Mouse (Mus musculus) MEL (cell line): ENCODE measurements around the gene Tent4a. TPM values are rescaled to one million over a fixed set of nuclear protein-coding genes. Genes with fewer than 3 reads are reported as not detected.

ENCODE experiments used
- DNase-seq: peaks from one replicate; pipeline ENCODE4 v3.0.0; 2011; ENCODE audit warnings: low read depth, low spot score
- H3K27ac ChIP-seq: 2 replicates; pipeline ENCODE4 v1.5.1; 2012; ENCODE audit warnings: low read depth, mild to moderate bottlenecking, control low read depth, low read length, moderate library complexity; ENCODE audit not compliant: control insufficient read depth
- H3K27me3 ChIP-seq, 2 experiments: fragments of 150-350 bp in 1 of 2; sonication (generic) in 1 of 2; 2 replicates each; pipeline ENCODE4 v1.6.1; 2012; ENCODE audit warnings: low read length in 2 of 2, mild to moderate bottlenecking in 2 of 2, improper control_type of control experiment in 1 of 2, moderate library complexity in 1 of 2; ENCODE audit not compliant: insufficient read depth in 2 of 2, control insufficient read depth in 1 of 2
- H3K36me3 ChIP-seq, 2 experiments: 2 replicates each; pipeline ENCODE4 v1.6.1; 2012 to 2014; ENCODE audit warnings: low read length in 2 of 2, improper control_type of control experiment in 1 of 2, inconsistent platforms in 1 of 2, mild to moderate bottlenecking in 1 of 2; ENCODE audit not compliant: insufficient read depth in 2 of 2, control insufficient read depth in 1 of 2
- H3K4me1 ChIP-seq, 2 experiments: fragments of 150-350 bp in 1 of 2; sonication (generic) in 1 of 2; 2 replicates each; pipeline ENCODE4 v1.6.1; 2012; ENCODE audit warnings: low read length in 2 of 2, improper control_type of control experiment in 1 of 2, mild to moderate bottlenecking in 1 of 2; ENCODE audit not compliant: insufficient read depth in 2 of 2, control insufficient read depth in 1 of 2
- H3K4me3 ChIP-seq, 2 experiments: fragments of 150-350 bp in 1 of 2; sonication (generic) in 1 of 2; 2 replicates each; pipeline ENCODE4 v1.5.1; 2012; ENCODE audit warnings: low read depth in 2 of 2, low read length in 2 of 2, mild to moderate bottlenecking in 2 of 2, moderate library complexity in 2 of 2, control low read depth in 1 of 2, improper control_type of control experiment in 1 of 2; ENCODE audit not compliant: control insufficient read depth in 1 of 2, insufficient read depth in 1 of 2
- H3K79me2 ChIP-seq: 2 replicates; pipeline ENCODE4 v1.6.1; 2012; ENCODE audit warnings: mild to moderate bottlenecking, low read length, moderate library complexity; ENCODE audit not compliant: control insufficient read depth, poor library complexity, insufficient read depth
- H3K9ac ChIP-seq: 2 replicates; pipeline ENCODE4 v1.6.1; 2012; ENCODE audit warnings: low read depth, mild to moderate bottlenecking, control low read depth, low read length, moderate library complexity; ENCODE audit not compliant: control insufficient read depth, poor library complexity, severe bottlenecking
- H3K9me3 ChIP-seq: fragments of 150-350 bp; sonication (generic); replicated peaks from 2 replicates; pipeline ENCODE4 v1.6.1; 2012; ENCODE audit warnings: mild to moderate bottlenecking, low read length, improper control_type of control experiment, moderate library complexity; ENCODE audit not compliant: insufficient read depth
- BHLHE40 ChIP-seq: IDR thresholded peaks from 2 replicates; pipeline ENCODE4 v1.6.1; 2012; ENCODE audit warnings: low read depth, mild to moderate bottlenecking, inconsistent platforms, low read length, improper control_type of control experiment, borderline replicate concordance
- CHD1 ChIP-seq: IDR thresholded peaks from 2 replicates; pipeline ENCODE4 v1.6.1; 2012; ENCODE audit warnings: low read depth, mild to moderate bottlenecking, inconsistent platforms, low read length, improper control_type of control experiment
- E2F4 ChIP-seq: IDR thresholded peaks from 2 replicates; pipeline ENCODE4 v1.6.1; 2011; ENCODE audit warnings: low read depth, low read length, improper control_type of control experiment, borderline replicate concordance
- ELF1 ChIP-seq: IDR thresholded peaks from 2 replicates; pipeline ENCODE4 v1.6.1; 2014; ENCODE audit warnings: low read depth, mild to moderate bottlenecking, inconsistent platforms, low read length, improper control_type of control experiment, moderate library complexity
- ETS1 ChIP-seq: IDR thresholded peaks from 2 replicates; pipeline ENCODE4 v1.6.1; 2012; ENCODE audit warnings: low read depth, mild to moderate bottlenecking, inconsistent platforms, low read length, improper control_type of control experiment, moderate library complexity
- GATA1 ChIP-seq: IDR thresholded peaks from 2 replicates; pipeline ENCODE4 v1.6.1; 2011; ENCODE audit warnings: low read depth, low read length, improper control_type of control experiment
- HCFC1 ChIP-seq: IDR thresholded peaks from 2 replicates; pipeline ENCODE4 v1.6.1; 2012; ENCODE audit warnings: low read depth, mild to moderate bottlenecking, inconsistent platforms, low read length, improper control_type of control experiment, moderate library complexity
- MAFK ChIP-seq: IDR thresholded peaks from 2 replicates; pipeline ENCODE4 v1.6.1; 2011; ENCODE audit warnings: low read depth, mild to moderate bottlenecking, low read length, improper control_type of control experiment, borderline replicate concordance
- MAX ChIP-seq: IDR thresholded peaks from 2 replicates; pipeline ENCODE4 v1.6.1; 2011; ENCODE audit warnings: low read length, improper control_type of control experiment
- MAZ ChIP-seq: IDR thresholded peaks from 2 replicates; pipeline ENCODE4 v1.6.1; 2012; ENCODE audit warnings: low read depth, mild to moderate bottlenecking, inconsistent platforms, low read length, improper control_type of control experiment
- MEF2A ChIP-seq: IDR thresholded peaks from 2 replicates; pipeline ENCODE4 v1.6.1; 2014; ENCODE audit warnings: low read depth, mild to moderate bottlenecking, inconsistent platforms, low read length, improper control_type of control experiment; ENCODE audit not compliant: poor library complexity, insufficient replicate concordance, severe bottlenecking; ENCODE audit errors: extremely low read depth
- MXI1 ChIP-seq: IDR thresholded peaks from 2 replicates; pipeline ENCODE4 v1.6.1; 2011; ENCODE audit warnings: mild to moderate bottlenecking, low read depth, low read length, improper control_type of control experiment
- MYB ChIP-seq: IDR thresholded peaks from 2 replicates; pipeline ENCODE4 v1.6.1; 2011; ENCODE audit warnings: mild to moderate bottlenecking, low read depth, low read length, improper control_type of control experiment
- MYC ChIP-seq: IDR thresholded peaks from 2 replicates; pipeline ENCODE4 v1.6.1; 2011; ENCODE audit warnings: low read depth, mild to moderate bottlenecking, low read length, improper control_type of control experiment, moderate library complexity
- POLR2A ChIP-seq, 2 experiments: IDR thresholded peaks; 2 replicates each; pipeline ENCODE4 v1.6.1; 2011 to 2012; ENCODE audit warnings: low read length in 2 of 2, mild to moderate bottlenecking in 2 of 2, control low read depth in 1 of 2, improper control_type of control experiment in 1 of 2, low read depth in 1 of 2, moderate library complexity in 1 of 2; ENCODE audit not compliant: control insufficient read depth in 1 of 2, insufficient read depth in 1 of 2, poor library complexity in 1 of 2
- POLR2AphosphoS2 ChIP-seq: IDR thresholded peaks from 2 replicates; pipeline ENCODE4 v1.6.1; 2011; ENCODE audit warnings: low read length, improper control_type of control experiment
- POLR2AphosphoS5 ChIP-seq: IDR thresholded peaks from 2 replicates; pipeline ENCODE4 v1.6.1; 2012; ENCODE audit warnings: low read depth, borderline replicate concordance, mild to moderate bottlenecking, inconsistent platforms, low read length, moderate library complexity, mixed read lengths
- SIN3A ChIP-seq: IDR thresholded peaks from 2 replicates; pipeline ENCODE4 v1.6.1; 2012; ENCODE audit warnings: low read length, improper control_type of control experiment, inconsistent platforms
- SMC3 ChIP-seq: IDR thresholded peaks from 2 replicates; pipeline ENCODE4 v1.6.1; 2011; ENCODE audit warnings: low read depth, low read length, improper control_type of control experiment
- TBP ChIP-seq: IDR thresholded peaks from 2 replicates; pipeline ENCODE4 v1.8.0; 2011; ENCODE audit warnings: low read depth, low read length, improper control_type of control experiment
- TCF12 ChIP-seq: IDR thresholded peaks from 2 replicates; pipeline ENCODE4 v1.6.1; 2014; ENCODE audit warnings: low read depth, mild to moderate bottlenecking, inconsistent platforms, low read length, improper control_type of control experiment, moderate library complexity
- UBTF ChIP-seq: IDR thresholded peaks from 2 replicates; pipeline ENCODE4 v1.6.1; 2012; ENCODE audit warnings: low read depth, mild to moderate bottlenecking, inconsistent platforms, low read length, improper control_type of control experiment, moderate library complexity, borderline replicate concordance; ENCODE audit not compliant: insufficient read depth
- ZC3H11A ChIP-seq: IDR thresholded peaks from 2 replicates; pipeline ENCODE4 v1.6.1; 2012; ENCODE audit warnings: low read depth, mild to moderate bottlenecking, inconsistent platforms, low read length, improper control_type of control experiment
- ZMIZ1 ChIP-seq: IDR thresholded peaks from 2 replicates; pipeline ENCODE4 v1.6.1; 2012; ENCODE audit warnings: low read depth, mild to moderate bottlenecking, inconsistent platforms, low read length, improper control_type of control experiment, moderate library complexity
- polyA plus RNA-seq, 2 experiments: library from polyadenylated mRNA; stranded (reverse) in 1 of 2; unstranded in 1 of 2; fragments of >175 nt in 1 of 2; fragments of >200 nt in 1 of 2; gene quantifications; 2 replicates each; pipeline versions ENCODE4 v1.2.1 to v1.2.4; 2012; ENCODE audit warnings: low replicate concordance in 2 of 2, low read depth in 1 of 2; ENCODE audit not compliant: insufficient read length in 2 of 2, insufficient read depth in 1 of 2, missing spikeins in 1 of 2
- total RNA-seq: library from RNA; depleted of rRNA; stranded (reverse); fragments of 300-350 nt; gene quantifications from 2 replicates; pipeline ENCODE4 v1.2.3, GENCODE M21; 2012

Tent4a gene
- total and polyA plus RNA-seq, 3 experiments = 12.2 to 18.4 TPM; not detected in 1

DNA sequence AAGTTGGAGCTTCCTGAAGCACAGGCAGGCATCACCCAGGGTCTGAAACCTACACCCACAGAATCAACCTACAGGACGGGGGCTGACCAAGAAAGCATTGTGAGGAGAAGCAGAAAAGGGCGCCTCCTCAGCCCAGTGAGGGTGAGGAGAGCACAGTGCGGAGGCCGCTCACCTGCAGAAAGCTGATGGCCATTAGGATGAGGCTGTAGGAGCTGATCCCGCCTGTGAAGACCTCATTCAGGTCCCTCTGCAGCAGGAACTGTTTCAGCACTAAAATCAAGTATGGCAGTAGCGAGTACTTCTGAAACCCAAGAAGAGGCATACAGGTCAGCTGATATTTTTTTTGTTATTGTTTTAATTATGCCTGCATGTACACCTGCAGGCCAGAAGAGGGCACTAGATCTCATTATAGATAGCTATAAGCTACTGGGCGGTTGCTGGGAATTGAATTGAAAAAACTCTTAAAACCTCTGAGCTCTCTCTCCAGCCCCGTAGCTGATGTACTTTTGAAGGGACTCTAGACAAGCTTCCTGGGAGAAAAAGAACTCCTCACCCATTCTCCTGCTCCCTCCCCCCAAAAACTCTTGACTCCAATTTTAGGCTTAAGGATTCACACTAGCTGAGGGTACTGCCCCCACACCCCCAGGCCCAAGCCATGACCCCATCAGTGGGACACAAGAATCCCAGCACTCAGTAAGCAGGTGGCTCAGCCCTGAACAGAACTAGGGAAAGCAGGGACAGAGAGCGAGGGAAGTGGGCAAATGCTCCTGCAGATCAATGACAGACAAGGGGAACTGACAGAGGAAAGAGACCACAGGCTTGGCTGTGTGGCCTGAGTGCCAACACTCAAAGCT lies 24.8 kb downstream of the Tent4a start (continued):
- TF ChIP-seq UBTF = no peak
- no peak for TF ChIP-seq SIN3A
- TF ChIP-seq HCFC1 = no peak
- TF ChIP-seq MAX = no peak
- 0 out of 2 replicates have a peak, but pooled peaks have one; percentile 25 for TF ChIP-seq GATA1
- no peak for TF ChIP-seq E2F4
- TF ChIP-seq MAFK = no peak
- no peak for TF ChIP-seq POLR2AphosphoS2
- no peak for TF ChIP-seq MYB
- TF ChIP-seq POLR2AphosphoS5 = no peak
- TF ChIP-seq MEF2A = no peak
- peak; percentile 38; the same call in 1 of the 2 replicates for TF ChIP-seq SMC3
- no peak for TF ChIP-seq ZC3H11A
- no peak for TF ChIP-seq ETS1
- no peak for TF ChIP-seq CHD1
- TF ChIP-seq MAZ = no peak
- TF ChIP-seq TCF12 = no peak
- TF ChIP-seq TBP = no peak
- TF ChIP-seq ELF1 = no peak
- no peak for TF ChIP-seq MXI1
- no peak for TF ChIP-seq ZMIZ1

DNA sequence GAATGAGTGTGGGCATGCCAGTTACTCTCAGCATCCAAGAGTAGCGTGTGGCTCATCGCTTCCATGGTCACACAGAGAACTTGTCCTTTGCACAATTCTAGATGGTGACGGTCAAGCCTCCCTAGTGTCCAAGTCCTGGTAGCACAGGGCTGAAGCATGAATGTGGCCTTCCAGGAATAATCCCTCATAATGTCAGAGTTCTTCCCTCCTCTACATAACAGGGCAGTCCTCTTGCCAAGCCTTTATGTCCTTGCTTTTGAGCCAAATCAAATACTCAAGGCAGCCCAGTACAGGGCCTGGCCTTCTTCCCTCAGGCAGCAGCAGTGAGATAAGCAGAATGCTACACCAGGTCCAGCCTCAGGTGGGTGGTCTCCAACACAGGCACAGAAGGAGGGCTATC lies 26.8 kb downstream of the Tent4a start:
- Histone ChIP-seq H3K79me2 (no peaks in the 10 kb centered on the region), H3K27me3 (no peaks in the 10 kb centered on the region), H3K9me3 (no peaks in the 10 kb centered on the region), H3K4me1 (peaks cover 15 to 25% of the 10 kb centered on the region in 2 experiments), H3K4me3 (no peak overlapping the region), H3K9ac (no peak overlapping the region), H3K36me3 (peaks cover 15 to 27% of the 10 kb centered on the region in 2 experiments), H3K27ac (no peak overlapping the region)
- DNase-seq = no peak
- TF ChIP-seq GATA1 = no peak
- TF ChIP-seq BHLHE40 = no peak
- TF ChIP-seq POLR2A (IDR thresholded peaks at IDR 0.05; ENCODE audit: control insufficient read depth in 1 of 2, insufficient read depth in 1 of 2, low read depth in 1 of 2, low read length in 2 of 2, poor library complexity in 1 of 2) = no peak
- no peak for TF ChIP-seq ELF1
- TF ChIP-seq SMC3 = no peak
- TF ChIP-seq MYC = no peak
